Mouse (Mus musculus): ENCODE measurements around the gene Vars.
"Not testable (repeated sequence)": the region's sequence is repeated elsewhere in the genome, so short reads cannot be mapped to it uniquely, and the experiment has no call there.

Gene Vars

GRCm38 (mm10) chr17:34971694-34972068, 29.1 kb upstream of the Vars start:
- not testable (repeated sequence) for DNase-seq (ENCODE audit: inconsistent ontology term)

- DNase-seq (ENCODE audit: inconsistent ontology term) = peak; percentile 88
These were observed 28.6 kb upstream of the Vars start, which contains the start of the genes Hspa1a and Hspa1l for GRCm38 (mm10) chr17:34972069-34972749. Gene Hspa1a, minus strand, starts transcription at chr17:34972156. Gene Hspa1l, plus strand, starts transcription at chr17:34972703.

DNA sequence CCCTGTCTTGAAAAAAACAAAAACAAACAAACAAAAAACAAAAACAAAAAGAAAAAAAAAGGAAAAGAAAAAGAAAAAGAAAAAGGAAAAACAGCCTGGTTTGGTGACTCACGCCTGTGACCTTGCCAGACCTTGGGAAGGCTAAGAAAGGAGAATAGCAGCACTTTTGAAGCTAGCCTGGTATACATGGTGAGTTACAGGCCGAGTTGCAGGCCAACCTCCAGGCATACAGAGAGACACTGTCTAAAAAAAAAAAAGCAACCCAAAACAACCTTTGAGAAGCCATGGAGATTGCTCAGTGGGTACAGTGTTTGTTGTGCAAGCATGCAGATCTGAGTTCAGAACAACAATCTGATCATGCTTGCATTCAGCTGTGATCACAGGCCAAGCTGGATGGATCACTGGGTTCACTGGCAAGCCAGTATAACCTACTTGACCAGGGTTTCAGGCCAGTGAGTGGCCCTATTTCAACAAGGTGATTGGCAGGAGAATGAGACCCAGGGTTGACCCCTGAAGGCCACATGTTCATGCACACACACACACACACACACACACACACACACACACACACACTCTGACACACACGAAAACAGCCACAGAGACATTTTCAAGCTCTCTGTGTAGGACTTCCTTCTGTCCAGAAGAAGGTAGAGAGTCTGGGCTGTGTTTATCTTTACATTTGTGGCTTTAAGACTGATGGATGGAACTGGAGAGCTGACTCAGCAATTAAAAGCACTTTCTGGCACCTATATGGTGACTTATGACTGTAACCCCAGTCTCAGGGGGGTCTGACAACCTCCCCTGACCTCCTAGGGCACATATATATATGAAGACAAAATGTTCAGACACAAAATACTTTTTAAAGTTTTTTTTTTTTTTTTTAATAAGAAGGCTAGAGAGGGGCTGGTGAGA, 24.9 kb upstream of the Vars start:
- DNase-seq (ENCODE audit: inconsistent ontology term) = no peak

GRCm38 (mm10) chr17:34977000-34977399, 23.8 kb upstream of the Vars start:
- DNase-seq (ENCODE audit: inconsistent ontology term) = no peak

DNA sequence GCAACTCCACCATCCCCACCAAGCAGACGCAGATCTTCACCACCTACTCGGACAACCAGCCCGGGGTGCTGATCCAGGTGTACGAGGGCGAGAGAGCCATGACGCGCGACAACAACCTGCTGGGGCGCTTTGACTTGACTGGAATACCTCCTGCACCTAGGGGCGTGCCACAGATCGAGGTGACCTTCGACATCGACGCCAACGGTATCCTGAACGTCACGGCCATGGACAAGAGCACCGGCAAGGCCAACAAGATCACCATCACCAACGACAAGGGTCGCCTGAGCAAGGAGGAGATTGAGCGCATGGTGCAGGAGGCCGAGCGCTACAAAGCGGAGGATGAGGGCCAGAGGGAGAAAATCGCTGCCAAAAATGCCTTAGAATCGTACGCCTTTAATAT, 22.5 kb upstream of the Vars start:
- no peak for DNase-seq (ENCODE audit: inconsistent ontology term)

GRCm38 (mm10) chr17:34979631-34980030, 21.2 kb upstream of the Vars start:
- no peak for DNase-seq (ENCODE audit: inconsistent ontology term)

DNA sequence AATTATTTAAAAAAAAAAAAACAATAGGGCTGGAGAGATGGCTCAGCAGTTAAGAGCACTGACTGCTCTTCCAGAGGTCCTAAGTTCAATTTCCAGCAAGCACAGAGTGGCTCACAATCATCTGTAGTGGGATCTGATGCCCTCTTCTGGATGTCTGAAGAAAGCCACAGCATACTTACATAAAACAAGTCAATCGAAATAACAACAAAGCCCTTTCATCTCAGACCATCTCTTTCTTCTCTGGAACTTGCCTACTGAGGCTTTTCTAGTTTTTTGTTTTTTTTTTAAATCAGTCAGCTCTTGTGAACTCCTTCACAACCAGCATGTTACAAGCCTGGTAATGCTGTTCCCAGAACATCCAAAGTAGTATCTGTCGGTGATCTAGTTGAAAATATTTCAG, 20.1 kb upstream of the Vars start:
- peak; percentile 72 for DNase-seq (ENCODE audit: inconsistent ontology term)

- DNase-seq (ENCODE audit: inconsistent ontology term) = peak; percentile 95
These were observed 19.1 kb upstream of the Vars start, which contains the start of gene Lsm2 for GRCm38 (mm10) chr17:34981690-34982180. Gene Lsm2, plus strand, starts transcription at chr17:34981862.

DNA sequence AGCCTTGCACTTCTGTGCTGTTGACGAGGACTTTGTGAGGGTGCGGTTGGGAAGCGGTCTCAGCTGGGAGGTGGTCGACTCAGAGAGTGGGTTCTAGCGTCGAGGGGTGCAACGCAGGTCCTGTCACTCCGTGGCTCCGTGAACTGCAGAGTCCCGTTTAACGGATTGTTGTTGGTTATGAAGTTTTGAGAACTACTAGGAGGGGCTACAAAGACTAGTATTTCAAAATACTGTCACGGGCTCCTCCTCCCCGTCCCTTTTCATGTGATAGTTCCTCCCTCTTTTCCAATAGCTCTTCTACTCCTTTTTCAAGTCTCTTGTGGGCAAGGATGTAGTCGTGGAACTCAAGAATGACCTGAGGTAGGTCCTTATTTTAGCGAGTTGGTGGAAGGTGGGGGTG, 18.5 kb upstream of the Vars start:
- no peak for DNase-seq (ENCODE audit: inconsistent ontology term)

- DNase-seq (ENCODE audit: inconsistent ontology term) = no peak
These were observed 16.6 kb upstream of the Vars start for GRCm38 (mm10) chr17:34984218-34984617.

DNA sequence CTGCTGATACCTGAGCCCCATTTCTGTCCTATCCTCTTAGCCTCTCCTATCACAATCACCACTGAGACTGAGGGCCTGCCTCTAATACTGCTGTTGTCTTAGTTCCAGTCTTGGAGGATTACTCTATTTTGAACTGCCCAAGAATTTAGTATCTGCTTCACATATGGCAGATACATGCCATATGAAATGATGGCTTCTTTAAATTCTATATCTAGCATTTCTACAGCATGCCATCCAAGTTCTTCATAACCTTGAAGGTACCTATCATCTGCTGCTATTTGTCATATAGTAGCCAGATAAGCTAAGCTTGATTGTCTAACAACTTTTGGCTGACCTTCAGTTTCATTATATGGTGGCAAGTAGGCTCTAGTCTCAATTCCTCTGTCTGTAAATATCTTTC, 6.0 kb upstream of the Vars start:
- DNase-seq (ENCODE audit: inconsistent ontology term) = no peak

GRCm38 (mm10) chr17:34995192-34995591, 5.6 kb upstream of the Vars start:
- not testable (repeated sequence) for DNase-seq (ENCODE audit: inconsistent ontology term)

DNA sequence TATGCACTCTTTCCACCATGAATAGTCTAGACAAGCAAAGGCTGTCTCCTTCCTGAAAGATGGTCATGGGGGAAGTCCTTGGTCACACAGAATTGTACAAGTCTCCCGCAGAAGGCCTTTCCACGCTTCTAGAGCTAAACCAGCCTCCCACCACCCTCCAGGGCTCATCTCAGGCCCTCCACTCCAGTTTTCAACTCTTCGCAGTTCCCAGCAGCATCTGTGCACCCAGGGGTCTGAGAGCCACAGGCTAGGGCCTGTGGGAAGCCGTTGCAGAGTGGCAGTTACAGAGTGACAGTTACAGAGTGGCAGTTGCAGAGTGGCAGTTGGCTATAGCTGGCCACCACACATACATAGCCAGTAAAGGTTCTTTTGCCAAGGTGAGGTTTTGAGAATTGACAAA, 4.9 kb upstream of the Vars start:
- not testable (repeated sequence) for DNase-seq (ENCODE audit: inconsistent ontology term)

GRCm38 (mm10) chr17:34996411-34997141, 4.2 kb upstream of the Vars start:
- DNase-seq (ENCODE audit: inconsistent ontology term) = no peak

GRCm38 (mm10) chr17:34997142-34997483, 3.7 kb upstream of the Vars start:
- DNase-seq (ENCODE audit: inconsistent ontology term) = no peak

- DNase-seq (ENCODE audit: inconsistent ontology term) = no peak
These were observed 2.0 kb upstream of the Vars start for GRCm38 (mm10) chr17:34998526-34999430.

DNA sequence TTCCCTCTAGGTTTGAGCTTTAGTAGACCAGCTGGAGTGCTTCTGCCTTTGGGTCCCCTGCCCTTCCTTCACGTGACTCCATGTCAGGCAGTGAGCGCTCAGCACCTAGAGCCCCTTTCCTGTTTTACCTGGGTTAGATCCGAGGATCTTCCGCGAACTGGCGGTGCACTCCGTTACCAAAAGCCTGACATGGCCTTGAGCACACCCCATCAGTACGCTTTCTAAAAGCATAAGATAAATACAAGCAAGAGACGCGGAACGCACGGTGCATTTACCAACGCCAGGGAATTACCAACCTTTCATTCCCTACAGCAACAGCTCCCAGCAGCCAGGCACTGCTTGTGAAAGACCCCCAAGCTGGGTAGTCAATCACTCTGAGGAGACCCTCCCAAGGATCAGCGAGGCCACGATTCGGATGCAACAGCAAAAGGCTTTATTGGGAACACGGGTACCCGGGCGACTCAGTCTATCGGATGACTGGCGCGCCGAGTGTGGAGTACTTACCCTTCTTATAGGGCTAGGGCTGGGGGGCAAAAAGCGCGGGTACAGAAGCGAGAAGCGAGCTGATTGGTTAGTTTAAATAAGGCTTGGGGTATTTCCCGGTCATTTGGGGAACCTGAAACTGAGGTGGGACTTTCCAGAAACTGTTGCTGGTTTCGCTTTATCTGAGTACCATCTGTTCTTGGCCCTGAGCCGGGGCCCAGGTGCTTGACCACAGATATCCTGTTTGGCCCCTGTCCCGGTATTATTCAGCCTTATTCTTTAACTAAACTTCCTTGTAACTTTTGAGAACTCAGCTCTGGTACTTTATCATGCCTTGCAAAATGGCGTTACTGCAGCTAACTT, 693 bp upstream of the Vars start:
- peak; percentile 29 for DNase-seq (ENCODE audit: inconsistent ontology term)

- DNase-seq (ENCODE audit: inconsistent ontology term) = peak; percentile 56
These were observed 815 bp downstream of the Vars start for GRCm38 (mm10) chr17:35001452-35002152.

DNA sequence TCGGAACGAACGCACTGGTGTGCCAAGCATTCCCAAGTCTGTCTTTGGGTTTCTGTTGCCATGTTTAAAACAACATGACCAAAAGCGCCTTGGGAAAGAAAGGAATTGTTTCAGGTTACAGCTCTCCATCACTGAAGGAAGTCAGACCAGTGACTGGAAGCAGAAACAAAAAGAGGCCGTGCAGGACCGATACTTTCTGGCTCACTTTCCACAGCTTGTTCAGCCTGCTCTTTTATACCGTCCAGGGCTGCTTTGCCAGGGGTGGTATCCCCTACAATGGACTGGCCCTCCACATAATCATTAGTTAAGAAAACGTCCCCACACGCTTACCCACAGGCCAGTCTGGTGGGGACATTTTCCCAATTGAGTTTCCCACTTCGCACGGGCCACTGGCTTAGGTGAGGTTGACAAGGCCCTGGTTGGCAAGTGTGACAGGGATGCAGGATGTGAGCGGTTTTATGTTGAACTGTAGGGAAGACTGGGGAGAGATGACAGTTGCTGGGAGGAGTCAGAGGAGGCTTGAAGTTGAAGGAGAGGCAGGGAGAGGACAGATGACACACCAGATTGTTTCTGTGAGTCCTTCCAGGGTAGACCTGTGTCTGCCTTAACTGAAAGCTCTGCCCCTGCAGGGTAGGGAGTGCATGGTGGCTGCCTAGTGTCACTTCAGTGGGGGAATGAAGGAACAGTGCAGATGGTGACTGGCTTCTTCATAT, 1.5 kb downstream of the Vars start:
- DNase-seq (ENCODE audit: inconsistent ontology term) = peak; percentile 50

All from Muller cell, postnatal 12 days (primary cell).